Mouse (Mus musculus) retina, postnatal 1 day (tissue): Measurements from ENCODE around the gene Oser1.
"Not testable (repeated sequence)": the region's sequence is repeated elsewhere in the genome, so short reads cannot be mapped to it uniquely, and the experiment has no call there.

Experiments
- DNase-seq: peaks from one replicate; pipeline ENCODE4 v3.0.0-alpha.2; 2012

Oser1 gene

DNA sequence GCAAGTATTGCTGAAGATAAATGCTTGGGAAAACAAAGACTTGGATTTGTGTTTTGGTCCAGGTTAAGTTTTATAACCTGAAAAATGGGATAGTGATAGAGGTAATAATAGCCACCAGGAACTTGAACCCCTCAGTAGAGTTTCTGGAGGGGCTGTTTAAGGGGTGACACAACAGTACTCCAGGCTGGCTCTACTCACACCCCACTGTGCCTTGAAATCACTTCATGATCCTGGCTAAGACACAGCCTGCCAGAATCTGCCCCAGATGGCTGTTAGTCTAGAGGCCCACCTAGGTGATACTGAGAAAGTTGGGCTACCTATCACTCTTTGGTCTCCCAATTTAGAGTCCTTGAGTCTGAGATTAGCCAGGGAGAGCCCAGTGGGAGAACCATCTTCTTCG lies 15.0 kb upstream of the Oser1 start:
- DNase-seq: no peak

DNA sequence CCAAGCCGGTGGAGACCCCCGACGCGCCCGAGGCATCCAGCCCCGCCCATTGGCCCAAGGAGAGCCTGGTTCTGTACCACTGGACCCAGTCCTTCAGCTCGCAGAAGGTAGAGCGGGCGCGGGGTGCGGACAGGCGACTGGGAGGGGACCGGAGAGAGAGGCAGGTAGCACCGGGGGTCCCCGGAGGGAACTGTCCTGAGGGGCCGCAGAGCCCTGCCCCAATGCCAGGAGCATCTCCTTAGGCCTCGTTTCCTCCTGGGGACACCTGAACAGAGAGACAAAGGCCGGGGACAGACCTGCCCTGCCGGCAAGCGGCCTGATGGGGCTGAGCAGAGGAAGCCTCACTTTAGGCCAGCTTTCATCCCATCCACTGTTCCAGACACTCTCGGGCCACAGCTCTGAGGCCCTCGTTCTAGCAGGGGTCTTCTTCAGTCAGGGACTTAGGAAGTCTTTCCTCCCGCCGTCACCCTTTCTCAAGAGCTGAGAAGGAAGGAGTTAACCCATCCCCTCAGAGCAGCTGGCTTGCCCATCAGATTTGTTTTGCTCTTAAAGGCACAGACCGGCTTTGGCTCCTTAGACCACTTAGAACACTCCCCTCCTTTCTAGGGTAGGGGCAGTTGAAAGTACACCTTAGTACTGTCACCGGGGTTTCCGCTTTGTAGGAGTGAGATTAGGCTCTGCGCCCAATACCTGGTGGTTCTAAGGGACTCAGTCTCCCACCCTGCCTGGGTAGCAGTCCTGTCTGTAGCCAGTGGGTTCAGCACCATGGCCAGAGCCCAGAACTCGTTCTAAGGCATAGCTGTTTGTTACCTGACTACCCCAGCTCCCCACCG lies 14.3 kb upstream of the Oser1 start:
- DNase-seq: peak; percentile 67

DNA sequence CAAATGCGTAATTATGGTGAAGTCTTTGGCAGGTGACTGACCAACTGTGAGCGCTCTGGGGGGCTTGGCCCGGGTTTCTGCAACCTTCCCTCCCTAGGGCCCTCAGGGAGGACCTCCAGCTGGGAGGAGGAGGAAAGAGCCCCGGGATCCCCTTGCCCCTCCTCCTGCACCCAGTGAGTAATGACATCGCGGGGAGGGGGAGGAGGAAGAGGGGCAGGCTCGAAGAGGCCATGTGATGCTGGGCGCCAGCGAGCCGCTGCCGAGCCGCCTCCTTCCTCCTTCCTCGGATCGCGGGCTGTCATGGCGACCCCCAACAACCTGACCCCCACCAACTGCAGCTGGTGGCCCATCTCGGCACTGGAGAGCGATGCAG lies 13.7 kb upstream of the Oser1 start, which contains the start of gene Gdap1l1:
Gene Gdap1l1 (plus strand): TSS at position 231 of the 373 bp plus-strand sequence.
- DNase-seq: peak; percentile 83

DNA sequence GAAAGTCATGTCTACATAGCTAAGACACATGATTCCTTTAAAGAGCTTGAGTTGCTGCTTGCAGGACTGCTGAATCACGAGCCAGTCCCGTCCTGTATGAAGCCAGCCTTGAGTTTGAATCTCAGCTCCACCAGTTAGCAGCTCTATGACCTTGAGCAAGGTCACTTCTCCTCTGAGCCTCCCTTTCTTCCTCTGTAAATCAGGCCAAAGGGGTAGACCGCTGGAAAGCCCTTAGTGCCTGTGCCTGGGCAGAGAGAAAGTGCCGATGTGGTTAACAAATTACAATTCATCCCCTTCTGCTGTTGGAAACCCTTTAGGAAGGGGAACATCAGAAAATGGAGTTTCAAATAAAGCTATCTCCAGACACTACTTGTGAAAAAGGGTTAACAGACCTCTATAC lies 13.3 kb upstream of the Oser1 start:
- peak; percentile 18 for DNase-seq

DNA sequence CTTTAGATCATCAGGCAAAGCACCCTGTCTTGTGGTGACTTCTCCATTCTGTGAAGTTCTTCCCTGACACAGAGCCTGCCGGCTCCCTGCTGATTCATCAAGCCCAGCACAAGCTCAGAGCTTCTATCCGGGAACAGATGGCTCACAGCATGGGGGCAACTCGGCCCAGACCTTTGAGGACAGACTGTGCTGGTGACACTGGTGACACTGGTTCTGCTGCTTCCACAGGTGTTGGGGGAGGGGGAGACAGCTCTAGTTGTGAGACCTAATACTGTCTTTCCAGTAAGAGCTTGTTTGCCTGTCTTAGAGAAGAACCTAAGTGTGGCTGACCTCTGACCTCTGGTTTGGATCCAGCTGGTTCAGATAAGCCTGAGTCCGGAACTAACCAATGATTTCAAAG lies 9.5 kb upstream of the Oser1 start:
- DNase-seq: peak; percentile 74

DNA sequence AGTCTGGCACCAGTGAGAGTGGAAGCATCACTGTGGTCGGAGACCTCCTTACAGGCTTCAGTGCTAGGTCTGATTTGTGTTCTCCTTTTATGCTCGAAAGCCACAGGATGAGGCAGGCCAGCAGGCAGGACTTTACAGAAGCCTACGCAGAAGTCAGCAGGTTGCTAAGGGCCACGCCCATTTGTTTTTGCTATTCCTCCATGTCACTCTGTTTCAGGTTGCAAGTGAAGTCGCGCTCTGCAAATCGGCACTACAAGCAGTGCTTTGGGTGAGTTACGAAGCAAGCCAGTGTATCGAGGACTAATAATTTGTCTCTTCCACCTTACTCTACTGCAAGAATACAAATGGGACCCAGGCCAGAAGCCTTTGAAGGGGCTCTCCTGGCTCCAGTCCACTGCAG lies 6.8 kb upstream of the Oser1 start:
- DNase-seq: no peak

DNA sequence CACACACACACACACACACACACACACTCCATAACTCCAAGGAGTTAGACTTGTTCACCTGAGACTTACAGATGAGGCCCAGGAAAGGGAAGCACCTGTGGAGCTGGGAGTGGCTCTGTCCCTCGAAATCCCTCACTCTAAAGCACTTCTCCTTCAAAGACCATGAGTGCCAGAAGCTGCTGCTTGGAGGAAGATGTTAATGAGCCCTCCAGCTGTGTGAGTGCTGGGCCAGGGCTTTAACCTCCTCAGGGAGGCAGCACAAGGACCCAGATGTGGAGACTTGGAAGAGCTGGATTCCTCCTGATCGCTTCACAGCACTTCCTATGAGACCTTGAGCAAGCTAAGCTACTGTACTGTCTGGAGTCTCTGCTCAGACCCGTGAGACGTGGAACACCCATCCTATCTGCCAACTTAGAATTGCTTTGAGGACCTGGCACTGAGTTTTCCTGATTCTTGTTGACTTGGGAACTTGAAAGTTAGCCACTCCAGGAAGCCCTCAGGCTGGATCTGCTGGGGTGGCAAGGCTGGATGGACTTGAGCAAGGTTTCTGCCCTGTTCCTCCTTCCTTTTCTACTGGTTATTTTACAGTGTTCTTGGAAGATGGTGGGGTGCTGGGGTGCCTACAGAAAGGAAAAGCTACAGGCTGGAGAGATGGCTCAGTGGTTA lies 4.0 kb upstream of the Oser1 start:
- DNase-seq: no peak

DNA sequence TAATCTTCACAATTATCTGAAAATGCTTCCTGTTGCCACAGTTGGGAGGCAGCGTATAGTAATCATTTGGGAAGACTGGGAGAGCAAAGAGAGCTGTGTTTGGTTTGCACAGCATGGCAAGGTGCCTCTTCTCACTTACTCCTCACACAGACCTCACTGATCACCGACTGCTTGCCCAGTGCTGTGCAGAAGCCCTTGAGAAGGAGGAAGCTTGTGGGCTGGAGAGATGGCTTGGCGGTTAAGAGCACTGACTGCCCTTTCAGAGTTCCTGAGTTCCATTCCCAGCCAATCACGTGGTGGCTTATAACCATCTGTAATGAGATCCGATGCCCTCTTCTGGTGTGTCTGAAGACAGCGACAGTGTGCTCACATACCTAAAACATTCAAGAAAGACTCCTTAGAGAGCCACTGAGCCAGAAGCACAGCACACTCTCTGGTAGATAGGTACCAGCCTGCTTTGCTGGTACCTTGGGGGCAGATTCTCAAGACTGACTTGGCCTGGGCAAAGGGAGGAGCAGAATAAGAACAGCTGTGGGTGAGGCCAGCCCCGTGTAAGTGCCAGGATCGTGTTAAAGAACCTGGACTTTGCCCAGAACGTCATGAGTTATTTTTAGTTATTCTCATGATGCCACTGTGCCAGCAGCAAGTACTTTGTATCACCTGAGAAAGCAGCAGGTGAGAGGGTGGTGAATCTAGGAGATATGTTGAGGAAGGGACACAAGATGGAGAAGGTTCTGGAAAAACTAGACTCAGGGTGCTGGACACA lies 1.4 kb downstream of the Oser1 start:
- no peak for DNase-seq

DNA sequence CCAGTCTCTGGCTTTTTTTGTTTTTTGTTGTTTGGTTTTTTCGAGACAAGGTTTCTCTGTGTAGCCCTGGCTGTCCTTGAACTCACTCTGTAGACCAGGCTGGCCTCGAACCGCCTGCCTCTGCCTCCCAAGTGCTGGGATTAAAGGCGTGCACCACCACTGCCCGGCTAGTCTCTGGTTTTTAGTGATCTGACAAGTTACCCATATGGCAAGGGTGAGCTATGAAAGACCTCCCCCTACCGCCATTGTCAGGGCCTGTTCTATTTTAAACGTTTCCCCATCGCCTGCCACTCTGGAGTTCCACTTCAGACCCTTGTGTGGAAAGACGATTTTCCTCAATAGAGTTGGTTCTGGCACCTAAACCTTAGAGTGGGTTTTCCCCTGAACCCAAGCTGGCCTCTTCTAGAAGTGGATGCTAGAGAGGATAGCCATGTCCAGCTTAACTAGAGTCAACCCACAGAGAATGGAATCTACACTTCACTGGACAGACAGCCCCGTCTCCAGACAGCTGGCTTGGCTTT lies 4.1 kb downstream of the Oser1 start:
- no peak for DNase-seq

DNA sequence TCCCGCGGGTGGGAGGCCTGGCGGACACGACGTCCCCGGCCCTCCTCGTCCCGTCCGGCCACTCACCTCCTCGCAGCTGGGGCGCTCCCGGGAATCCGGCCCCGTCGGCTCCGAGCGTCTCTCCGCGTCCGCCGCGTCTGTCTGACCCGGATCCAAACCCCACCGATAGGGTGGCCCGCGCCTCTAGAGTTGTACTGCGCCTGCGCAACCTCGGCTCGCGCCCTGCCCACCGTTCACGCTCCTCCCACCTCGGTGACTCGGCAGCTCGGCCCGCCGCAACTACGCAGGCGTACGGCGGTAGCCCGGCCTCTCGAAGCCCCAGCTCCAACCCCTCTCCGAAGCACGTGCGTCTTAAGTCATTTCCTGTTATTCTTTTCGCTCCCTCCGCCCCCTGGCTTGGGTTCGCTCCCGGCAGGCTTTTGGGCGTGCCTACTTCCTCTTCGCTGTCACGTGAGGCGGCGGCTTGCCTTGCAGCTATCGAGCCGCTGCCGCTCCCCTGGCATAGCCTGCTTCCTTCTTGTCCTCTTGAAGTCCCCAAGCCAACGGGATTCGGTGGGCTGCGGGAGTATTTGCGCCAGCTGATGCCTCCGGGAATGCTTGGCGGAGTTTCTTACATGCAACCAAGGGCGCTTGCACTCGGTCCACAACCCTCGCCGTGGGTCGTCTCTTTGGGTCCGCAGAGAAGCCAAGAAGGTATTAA lies 5.0 kb downstream of the Oser1 start:
- DNase-seq: peak; percentile 100

DNA sequence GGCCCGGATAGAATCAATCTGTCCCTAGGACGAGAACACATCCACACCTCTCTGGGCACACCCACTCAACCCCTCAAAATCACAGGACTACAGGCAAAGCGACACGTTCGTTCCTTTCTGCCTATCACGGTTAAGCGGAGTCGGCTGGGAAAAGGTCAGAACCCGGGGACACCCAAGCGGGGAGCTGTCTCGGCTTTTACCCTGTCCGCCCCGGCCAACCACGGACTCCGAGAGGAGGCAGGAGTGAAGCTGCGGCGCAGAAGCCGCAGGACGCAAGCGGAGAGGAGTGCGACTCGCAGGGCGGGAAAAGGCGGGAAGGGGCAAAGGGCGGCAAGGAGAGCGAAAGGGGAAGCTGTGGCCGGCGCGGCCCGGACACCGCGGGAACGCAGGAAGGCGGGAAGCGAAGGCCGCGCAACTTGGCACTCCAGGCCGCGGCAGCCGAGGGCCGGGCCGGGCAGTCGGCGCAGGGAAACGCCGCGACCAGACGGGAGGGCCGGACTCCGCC lies 5.6 kb downstream of the Oser1 start:
- no peak for DNase-seq

DNA sequence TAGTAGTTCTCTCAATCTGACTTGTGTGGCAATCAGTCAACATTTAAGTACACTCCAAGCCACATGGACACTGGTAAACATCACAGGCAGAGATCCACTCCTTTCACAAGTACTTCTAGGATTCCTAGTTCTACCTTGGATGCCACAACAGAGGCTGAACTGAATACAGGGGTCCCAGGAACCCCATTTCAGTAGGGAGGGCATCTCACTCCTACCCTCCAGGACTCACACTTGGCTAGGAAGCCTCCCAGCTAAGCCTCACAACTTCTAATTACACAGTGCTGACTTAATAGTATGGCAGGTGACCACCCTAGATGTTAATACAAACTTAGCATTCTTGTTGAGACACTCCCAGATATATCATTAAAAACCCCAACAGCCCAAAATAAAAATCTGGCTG lies 6.7 kb downstream of the Oser1 start:
- no peak for DNase-seq

DNA sequence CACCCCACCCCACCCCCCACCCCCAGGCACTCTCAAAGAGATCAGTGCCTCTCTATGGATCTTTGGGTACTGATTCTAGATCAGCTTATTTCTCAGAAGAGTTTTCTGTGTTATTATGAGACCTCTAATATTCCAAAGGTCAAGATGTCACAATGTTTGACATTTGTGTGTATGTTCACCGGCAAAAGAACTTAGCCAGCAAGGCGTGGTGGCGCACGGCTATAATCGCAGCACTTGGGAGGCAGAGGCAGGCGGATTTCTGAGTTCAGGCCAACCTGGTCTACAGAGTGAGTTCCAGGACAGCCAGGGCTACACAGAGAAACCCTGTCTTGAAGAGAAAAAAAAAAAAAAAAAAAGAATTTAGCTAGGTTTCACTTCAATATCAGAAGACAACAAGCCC lies 7.5 kb downstream of the Oser1 start:
- DNase-seq: no peak

DNA sequence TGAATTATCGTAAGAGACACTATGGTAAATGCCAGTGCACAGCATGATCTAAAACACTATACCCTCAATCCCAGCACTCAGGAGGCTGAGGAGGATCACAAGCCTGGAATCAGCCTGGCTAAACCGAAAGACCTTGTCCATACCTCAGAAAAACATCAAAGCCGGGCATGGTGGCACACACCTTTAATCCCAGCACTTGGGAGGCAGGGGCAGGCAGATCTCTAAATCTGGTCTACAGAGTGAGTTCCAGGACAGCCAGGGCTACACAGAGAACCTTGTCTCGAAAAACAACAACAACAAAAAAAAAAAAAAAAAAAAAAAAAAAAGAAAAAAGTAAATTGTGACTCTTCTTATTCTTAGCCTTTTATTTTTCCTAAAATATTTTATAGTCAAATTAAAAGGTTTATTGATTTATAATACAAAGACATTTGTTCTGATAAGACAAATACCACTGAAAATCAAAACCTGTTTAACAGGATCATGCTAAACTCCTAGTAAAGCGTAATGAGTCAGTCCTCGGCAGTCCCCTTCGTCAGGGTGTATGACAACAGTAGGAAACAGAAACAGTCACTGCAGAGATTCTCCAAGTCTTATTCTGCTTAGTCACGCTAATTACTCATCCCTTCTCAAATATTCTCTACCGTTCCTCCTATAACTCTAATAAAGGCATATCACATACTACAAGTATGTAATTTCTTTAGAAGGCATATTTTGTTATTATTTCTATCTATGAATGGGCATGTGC lies 11.5 kb downstream of the Oser1 start:
- no peak for DNase-seq

DNA sequence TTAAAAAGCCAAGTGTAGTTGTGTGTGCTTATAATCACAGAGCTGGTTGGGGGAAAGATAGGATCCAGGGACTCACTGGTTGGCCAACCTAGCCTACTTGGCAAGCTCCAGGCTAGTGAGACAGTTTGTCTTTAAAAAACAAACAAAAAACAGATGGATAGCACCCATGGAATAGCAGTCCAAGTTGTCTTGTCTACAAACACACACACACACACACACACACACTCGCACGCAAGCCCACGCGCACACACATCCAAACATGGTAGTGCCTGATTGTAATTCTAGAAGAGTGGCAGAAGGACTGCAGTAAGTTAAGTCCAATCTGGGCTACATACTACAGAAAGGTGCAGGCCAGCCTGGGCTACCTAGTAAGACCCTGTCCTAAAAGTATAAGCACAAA lies 12.1 kb downstream of the Oser1 start:
- DNase-seq: no peak

DNA sequence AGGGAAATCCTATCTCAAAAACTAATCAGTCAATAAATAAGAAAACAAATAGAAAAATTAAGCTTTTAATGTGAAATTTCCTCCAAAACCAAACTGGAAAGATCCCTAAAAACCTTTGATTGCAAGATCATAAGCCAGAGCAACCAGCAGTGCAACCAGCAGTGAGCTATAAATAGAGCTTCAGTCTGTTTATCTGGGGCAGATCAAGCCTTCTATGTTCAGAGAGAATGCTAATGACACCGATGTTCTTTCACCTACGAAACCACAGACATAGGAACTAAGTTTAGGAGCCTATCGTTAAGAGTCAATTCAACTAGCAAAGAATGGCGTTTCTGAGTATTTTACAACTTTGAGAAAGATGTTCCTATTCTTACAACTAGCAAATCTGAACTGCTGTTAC lies 12.7 kb downstream of the Oser1 start:
- DNase-seq: no peak

DNA sequence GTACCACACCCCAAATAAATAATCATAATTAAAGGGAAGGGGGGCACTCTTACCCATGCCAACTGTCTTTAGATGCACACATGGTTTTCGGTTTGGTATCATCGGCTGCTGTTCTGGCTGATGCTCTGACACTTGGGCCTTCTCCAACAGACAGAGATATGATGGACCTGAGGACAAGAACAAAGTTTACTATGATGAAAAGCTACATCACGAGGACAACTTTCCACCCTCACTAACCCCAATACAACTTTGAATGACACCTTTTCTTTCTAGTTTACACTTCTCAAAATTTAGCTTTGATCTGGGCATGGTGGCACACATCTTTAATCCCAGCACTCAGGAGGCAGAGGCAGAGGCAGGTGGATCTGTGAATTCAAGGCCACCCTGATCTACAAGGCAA lies 13.2 kb downstream of the Oser1 start:
- DNase-seq: not testable (repeated sequence)

DNA sequence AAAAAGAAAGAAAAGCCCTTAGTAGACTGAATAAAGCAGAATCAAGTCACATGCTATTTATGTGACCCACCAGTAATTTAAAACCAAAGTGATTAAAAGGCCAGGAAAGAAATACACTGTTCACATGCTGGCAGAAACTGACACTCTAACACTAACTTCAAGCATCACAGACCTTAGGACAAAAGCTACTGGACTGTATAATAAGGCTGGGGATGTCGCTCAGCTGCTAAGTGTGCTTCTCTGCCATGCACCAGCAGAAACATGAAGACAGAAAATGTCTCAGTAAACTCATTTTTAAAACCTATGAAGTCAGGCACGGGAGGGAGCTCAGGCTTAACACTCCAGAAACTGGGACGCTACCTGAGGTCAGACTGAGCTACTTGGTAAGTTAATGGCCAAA lies 14.3 kb downstream of the Oser1 start:
- no peak for DNase-seq

DNA sequence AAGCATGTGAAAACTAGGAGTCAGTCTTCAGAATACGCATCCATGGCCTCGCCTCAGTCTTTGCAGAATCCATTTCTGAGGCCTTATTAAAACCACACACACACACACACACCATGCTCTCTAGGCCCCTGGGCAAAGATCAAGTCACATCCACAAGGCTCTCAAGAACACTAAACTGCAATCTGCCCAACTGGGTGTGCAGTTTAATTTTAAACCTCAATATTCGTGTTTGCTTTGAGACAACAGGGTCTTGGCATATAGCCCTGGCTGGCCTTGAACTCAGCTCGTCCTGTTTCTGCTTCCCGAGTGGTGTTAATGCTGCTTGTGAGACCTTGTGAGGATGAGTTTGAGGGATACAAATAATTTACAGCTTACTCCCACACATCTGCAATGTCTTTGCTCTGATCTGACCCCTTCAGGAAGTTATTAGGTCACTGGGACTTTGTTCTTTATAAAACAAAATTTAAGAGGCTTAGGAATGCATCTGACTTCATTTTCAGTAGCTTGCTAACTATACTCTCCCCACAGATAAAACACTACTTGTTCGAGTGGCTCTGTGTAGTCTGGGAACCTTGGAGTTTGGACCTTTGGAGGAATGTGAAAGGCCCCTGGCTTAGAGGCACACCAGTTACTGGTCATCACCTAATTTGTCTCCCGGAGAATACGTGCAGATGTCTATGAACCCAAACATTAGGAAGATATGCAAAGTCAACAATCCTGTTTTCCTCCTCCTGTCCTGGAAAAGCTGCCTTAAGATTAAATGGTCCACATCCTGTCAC lies 20.3 kb downstream of the Oser1 start:
- DNase-seq: no peak

DNA sequence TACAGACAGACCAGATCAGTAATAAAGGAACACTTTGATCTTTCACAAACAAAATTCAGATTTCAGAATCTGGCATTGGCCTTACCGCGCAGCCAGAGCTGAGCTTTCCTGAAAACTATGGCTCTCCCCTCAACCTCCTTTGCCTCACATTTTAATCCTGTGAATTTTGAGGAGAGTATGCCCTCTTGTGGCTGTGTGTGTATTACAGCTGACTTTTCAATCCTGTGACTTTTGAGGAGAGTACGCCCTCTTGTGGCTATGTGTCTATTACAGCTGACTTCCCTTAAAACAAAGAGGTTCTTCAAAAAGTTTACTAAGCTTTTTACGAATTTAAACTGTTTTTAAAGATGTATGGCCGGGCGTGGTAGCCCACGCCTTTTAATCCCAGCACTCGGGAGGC lies 23.3 kb downstream of the Oser1 start:
- DNase-seq: peak; percentile 92

DNA sequence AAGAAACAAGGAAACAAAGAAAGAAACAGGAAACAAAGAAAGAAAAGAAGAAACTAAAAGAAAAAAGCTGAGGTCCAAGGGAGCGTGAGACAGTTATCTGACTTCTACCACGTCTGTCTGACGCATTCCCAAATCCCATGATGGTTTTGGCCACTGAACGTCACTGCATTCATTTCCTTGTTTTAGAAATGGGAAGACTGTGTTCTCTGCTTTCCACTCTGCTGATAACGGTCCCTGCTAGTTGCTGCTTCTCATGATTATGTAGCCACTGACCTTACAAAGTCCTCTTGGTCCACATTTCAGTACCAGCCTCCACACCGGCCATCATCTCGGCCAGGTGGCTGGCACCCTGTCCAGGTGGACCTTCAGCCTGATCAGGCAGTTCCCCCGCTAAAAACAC lies 25.3 kb downstream of the Oser1 start:
- no peak for DNase-seq
